Mouse (Mus musculus): Measurements from ENCODE around the gene Snx33. TPM values are rescaled to one million over a fixed set of nuclear protein-coding genes. Genes with fewer than 3 reads are reported as not detected.

Snx33 gene
- polyA plus RNA-seq, 1 experiment from 2014 or later: 25.8 TPM

GRCm38 (mm10) chr9:56871191-56871590 lies 57.0 kb downstream of the Snx33 start:
- in situ Hi-C loops (cut with MboI; ENCODE audit: low pct_unique_long_range_greater_than_20kb): no loop called here
- no peak for TF ChIP-seq CTCF (IDR thresholded peaks at IDR 0.05)
- POLR2A ChIA-PET: no interaction called here

DNA sequence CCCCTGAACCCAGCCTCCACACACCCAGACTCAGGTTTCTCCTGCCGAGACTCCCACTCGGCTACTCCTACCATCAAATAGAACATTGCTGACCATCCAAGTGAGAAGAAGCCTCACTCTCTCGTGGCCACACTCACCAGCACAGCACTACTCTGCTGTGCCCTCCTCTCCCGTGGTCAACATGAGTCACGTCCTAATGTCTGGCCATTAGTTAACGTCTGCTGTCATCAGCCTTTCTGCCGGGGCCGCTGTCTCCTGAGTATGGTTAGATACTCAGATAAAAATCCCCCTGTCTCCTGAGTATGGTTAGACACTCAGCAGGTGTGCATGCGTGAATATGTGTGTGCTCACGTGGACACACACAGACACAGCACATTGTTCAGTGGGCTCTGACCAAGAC lies 57.4 kb downstream of the Snx33 start:
- DNase-seq (ENCODE audit: low read depth, low spot score) (no peak), ATAC-seq (peak; percentile 71)
- ChIA-PET CTCF (interaction anchor here (1.1 kb wide), 1 partner anchor 27 kb away, joined by 3 read pairs; no protein-coding TSS in a partner anchor), POLR2A (interaction anchor here (1.0 kb wide), 1 partner anchor 21 kb away, joined by 3 read pairs; no protein-coding TSS in a partner anchor)
- in situ Hi-C loops (cut with MboI; ENCODE audit: low pct_unique_long_range_greater_than_20kb): no loop called here
- TF ChIP-seq CTCF (IDR thresholded peaks at IDR 0.05): no peak
- H3K27me3 ChIP-seq: no peaks in the 10 kb centered on the region

More at GRCm38 (mm10) chr9:56871191-56871590, 57.0 kb downstream of the Snx33 start:
- ATAC-seq: peak; percentile 33
- no peak for DNase-seq (ENCODE audit: low read depth, low spot score)
- H3K27me3 ChIP-seq: no peaks in the 10 kb centered on the region
- CTCF ChIA-PET: interaction anchor here (1.1 kb wide), 1 partner anchor 28 kb away, joined by 3 read pairs; no protein-coding TSS in a partner anchor

- no peaks in the 10 kb centered on the region for H3K27me3 ChIP-seq
- TF ChIP-seq CTCF (IDR thresholded peaks at IDR 0.05): no peak
- POLR2A ChIA-PET: no interaction called here
- CTCF ChIA-PET: no interaction called here
- no peak for DNase-seq (ENCODE audit: low read depth, low spot score)
- in situ Hi-C loops (cut with MboI; ENCODE audit: low pct_unique_long_range_greater_than_20kb): no loop called here
- ATAC-seq: no peak
Measured at GRCm38 (mm10) chr9:56869552-56869951, 58.6 kb downstream of the Snx33 start.

- ATAC-seq (no peak), DNase-seq (ENCODE audit: low read depth, low spot score) (no peak)
- POLR2A ChIA-PET: no interaction called here
- in situ Hi-C loops (cut with MboI; ENCODE audit: low pct_unique_long_range_greater_than_20kb): no loop called here
- no peak for TF ChIP-seq CTCF (IDR thresholded peaks at IDR 0.05)
- CTCF ChIA-PET: no interaction called here
- H3K27me3 ChIP-seq: no peaks in the 10 kb centered on the region
Measured at GRCm38 (mm10) chr9:56868292-56868691, 59.9 kb downstream of the Snx33 start.

Other genes with a start within 250 kb of the Snx33 start
- gene Lingo1, start 131.9 kb downstream of the Snx33 start, polyA plus RNA-seq (2021): 0.06 TPM
- gene Odf3l1, start 63.7 kb downstream of the Snx33 start, polyA plus RNA-seq (2021): not detected
- 0.08 TPM for gene Cspg4, start 63.3 kb downstream of the Snx33 start, polyA plus RNA-seq (2021)
- 76.3 TPM for gene Imp3, start 9.1 kb upstream of the Snx33 start, polyA plus RNA-seq (2021)
- 17.0 TPM for gene Snupn, start 22.5 kb upstream of the Snx33 start, polyA plus RNA-seq (2021)
- gene Ptpn9, start 66.6 kb upstream of the Snx33 start, polyA plus RNA-seq (2021): 78.9 TPM
- gene Sin3a, start 143.7 kb upstream of the Snx33 start, polyA plus RNA-seq (2021): 40.1 TPM
- 101 TPM for gene Man2c1, start 202.3 kb upstream of the Snx33 start, polyA plus RNA-seq (2021)
- 13.0 TPM for gene Neil1, start 219.9 kb upstream of the Snx33 start, polyA plus RNA-seq (2021)
- 110 TPM for gene Commd4, start 230.0 kb upstream of the Snx33 start, polyA plus RNA-seq (2021)